Mouse (Mus musculus) heart, adult 2 months (tissue): ENCODE results near the gene Nucb1.
"Not testable (repeated sequence)": the region's sequence is repeated elsewhere in the genome, so short reads cannot be mapped to it uniquely, and the experiment has no call there.

Experiments used
- CTCF ChIP-seq: fragments of 200-600 bp; IDR thresholded peaks from 2 replicates; pipeline ENCODE4 v1.8.1; 2022; ENCODE audit warnings: antibody characterized with exemption, mild to moderate bottlenecking, moderate library complexity
- EP300 ChIP-seq: fragments of 200-500 bp; IDR thresholded peaks from 2 replicates; pipeline ENCODE4 v1.6.1; 2011; ENCODE audit warnings: low read depth, low read length, control low read depth; ENCODE audit not compliant: insufficient read depth

DNA sequence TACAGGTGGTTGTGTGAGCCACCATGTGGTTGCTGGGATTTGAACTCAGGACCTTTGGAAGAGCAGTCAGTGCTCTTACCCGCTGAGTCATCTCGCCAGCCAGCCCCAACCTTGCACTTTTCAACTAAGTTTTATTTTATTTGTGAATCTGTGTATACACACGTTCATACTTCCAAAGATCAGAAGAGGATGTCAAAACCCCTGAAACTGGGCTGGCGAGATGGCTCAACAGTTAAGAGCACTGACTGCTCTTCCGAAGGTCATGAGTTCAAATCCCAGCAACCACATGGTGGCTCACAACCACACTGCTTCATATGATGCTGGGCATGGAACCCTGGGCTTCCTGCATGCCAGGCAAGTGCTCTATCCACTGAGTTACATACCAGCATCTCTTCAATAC lies 25.2 kb downstream of the Nucb1 start:
- TF ChIP-seq CTCF, EP300: not testable (repeated sequence)
